Mouse (Mus musculus): ENCODE data around the gene Sct.

Sct gene

GRCm38 (mm10) chr7:141229702-141230101 lies 49.2 kb downstream of the Sct start:
- no peak for DNase-seq (ENCODE audit: low spot score)

Measured in ovary, adult 18-20 months (tissue).